Mouse (Mus musculus): ENCODE measurements around the gene Tekt3. TPM values are rescaled to one million over a fixed set of nuclear protein-coding genes. Genes with fewer than 3 reads are reported as not detected.

Tekt3 gene
- total RNA-seq, 1 experiment, result not detected

DNA sequence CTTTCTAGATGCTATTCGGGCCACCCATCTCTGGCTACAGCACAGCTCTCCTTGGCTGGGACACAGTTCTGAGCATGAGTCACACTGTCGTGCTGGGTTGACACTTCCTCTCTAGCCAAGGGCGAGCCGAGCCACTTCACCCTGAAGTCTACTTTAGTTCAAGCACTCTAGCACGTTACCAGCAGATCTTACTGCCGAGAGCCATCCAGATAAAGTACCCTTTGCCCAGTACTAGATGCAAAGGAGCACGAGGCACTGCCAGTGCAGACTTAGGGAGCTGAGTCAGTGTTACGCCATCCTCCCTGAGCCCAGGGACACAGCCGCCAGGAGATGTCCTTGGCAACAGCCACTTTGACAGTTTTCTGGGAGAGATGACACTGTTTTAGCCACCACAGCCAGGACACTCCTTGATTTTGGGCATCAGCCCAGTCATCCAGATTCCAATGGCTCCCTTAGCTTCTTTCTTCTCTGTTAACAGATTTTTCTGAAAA is 34.8 kb upstream of the Tekt3 start:
- Histone ChIP-seq H3K4me1 (ENCODE audit: control insufficient read depth in 2 of 2, insufficient read depth in 2 of 2, low read length in 2 of 2, poor library complexity in 1 of 2) (no peaks in the 10 kb centered on the region), H3K9ac (ENCODE audit: insufficient read depth, low read depth, low read length, poor library complexity, severe bottlenecking) (no peak overlapping the region), H3K27ac (ENCODE audit: insufficient read depth, low read depth, low read length, poor library complexity, severe bottlenecking) (no peak overlapping the region), H3K9me3 (ENCODE audit: control insufficient read depth, insufficient read depth, low read depth, low read length) (no peaks in the 10 kb centered on the region), H3K4me3 (ENCODE audit: insufficient read depth in 1 of 2, low read depth in 1 of 2, low read length in 2 of 2, poor library complexity in 1 of 2, severe bottlenecking in 1 of 2) (no peak overlapping the region), H3K36me3 (ENCODE audit: control insufficient read depth, insufficient read depth, low read length, poor library complexity, severe bottlenecking) (no peaks in the 10 kb centered on the region)
- TF ChIP-seq HCFC1 (IDR thresholded peaks at IDR 0.05; ENCODE audit: borderline replicate concordance, insufficient read depth, low read length), result no peak
- TF ChIP-seq ZC3H11A (IDR thresholded peaks at IDR 0.05; ENCODE audit: borderline replicate concordance, low read depth, low read length), result no peak
- TF ChIP-seq CHD2 (IDR thresholded peaks at IDR 0.05; ENCODE audit: low read depth, low read length), result no peak
- no peak for TF ChIP-seq ZNF384 (IDR thresholded peaks at IDR 0.05; ENCODE audit: low read depth, low read length)
- no peak for TF ChIP-seq MAFK (IDR thresholded peaks at IDR 0.05; ENCODE audit: insufficient read depth, low read depth, low read length)
- in situ Hi-C loops (cut with MboI; ENCODE audit: low sequenced_read_pairs in 2 of 2, unreplicated experiment in 2 of 2), result no loop called here
- no peak for DNase-seq (ENCODE audit: low read depth, low spot score)

DNA sequence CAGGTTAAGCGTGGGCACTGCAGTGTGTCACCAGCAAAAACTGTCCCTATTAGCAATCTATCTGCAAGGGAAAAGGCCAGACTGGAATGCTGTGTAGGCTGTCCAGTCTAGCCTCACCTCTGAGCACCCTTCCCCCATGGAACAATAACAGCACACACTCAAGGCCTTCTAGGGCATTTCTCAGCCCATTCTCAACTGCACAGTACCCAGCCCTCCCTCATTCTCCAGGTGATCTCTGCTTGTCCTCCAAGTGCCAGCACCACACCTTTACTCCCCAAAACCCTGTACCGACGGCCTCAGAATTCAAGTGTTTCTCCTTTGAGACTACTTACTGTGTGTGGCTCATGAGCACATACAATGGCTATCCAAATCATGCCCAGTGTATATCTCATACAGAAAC is 33.3 kb upstream of the Tekt3 start:
- Histone ChIP-seq H3K36me3 (ENCODE audit: control insufficient read depth, insufficient read depth, low read length, poor library complexity, severe bottlenecking) (no peaks in the 10 kb centered on the region), H3K9me3 (ENCODE audit: control insufficient read depth, insufficient read depth, low read depth, low read length) (no peaks in the 10 kb centered on the region), H3K4me3 (ENCODE audit: insufficient read depth in 1 of 2, low read depth in 1 of 2, low read length in 2 of 2, poor library complexity in 1 of 2, severe bottlenecking in 1 of 2) (no peak overlapping the region), H3K4me1 (ENCODE audit: control insufficient read depth in 2 of 2, insufficient read depth in 2 of 2, low read length in 2 of 2, poor library complexity in 1 of 2) (no peaks in the 10 kb centered on the region), H3K9ac (ENCODE audit: insufficient read depth, low read depth, low read length, poor library complexity, severe bottlenecking) (no peak overlapping the region), H3K27ac (ENCODE audit: insufficient read depth, low read depth, low read length, poor library complexity, severe bottlenecking) (no peak overlapping the region)
- in situ Hi-C loops (cut with MboI; ENCODE audit: low sequenced_read_pairs in 2 of 2, unreplicated experiment in 2 of 2), result no loop called here
- no peak for DNase-seq (ENCODE audit: low read depth, low spot score)
- no peak for TF ChIP-seq HCFC1 (IDR thresholded peaks at IDR 0.05; ENCODE audit: borderline replicate concordance, insufficient read depth, low read length)
- TF ChIP-seq ZC3H11A (IDR thresholded peaks at IDR 0.05; ENCODE audit: borderline replicate concordance, low read depth, low read length), result no peak
- TF ChIP-seq MAFK (IDR thresholded peaks at IDR 0.05; ENCODE audit: insufficient read depth, low read depth, low read length), result no peak
- TF ChIP-seq CHD2 (IDR thresholded peaks at IDR 0.05; ENCODE audit: low read depth, low read length), result no peak
- no peak for TF ChIP-seq ZNF384 (IDR thresholded peaks at IDR 0.05; ENCODE audit: low read depth, low read length)

GRCm38 (mm10) chr11:63029148-63029714 is 32.2 kb upstream of the Tekt3 start:
- no peaks in the 10 kb centered on the region for H3K9me3 ChIP-seq (ENCODE audit: control insufficient read depth, insufficient read depth, low read depth, low read length)
- DNase-seq (ENCODE audit: low read depth, low spot score), result no peak
- no peaks in the 10 kb centered on the region for H3K4me1 ChIP-seq (ENCODE audit: control insufficient read depth in 2 of 2, insufficient read depth in 2 of 2, low read length in 2 of 2, poor library complexity in 1 of 2)
- no peak overlapping the region for H3K4me3 ChIP-seq (ENCODE audit: insufficient read depth in 1 of 2, low read depth in 1 of 2, low read length in 2 of 2, poor library complexity in 1 of 2, severe bottlenecking in 1 of 2)
- in situ Hi-C loops (cut with MboI; ENCODE audit: low sequenced_read_pairs in 2 of 2, unreplicated experiment in 2 of 2), result no loop called here
- no peak overlapping the region for H3K9ac ChIP-seq (ENCODE audit: insufficient read depth, low read depth, low read length, poor library complexity, severe bottlenecking)
- H3K27ac ChIP-seq (ENCODE audit: insufficient read depth, low read depth, low read length, poor library complexity, severe bottlenecking), result no peak overlapping the region
- no peak for TF ChIP-seq CHD2 (IDR thresholded peaks at IDR 0.05; ENCODE audit: low read depth, low read length)
- TF ChIP-seq MAFK (IDR thresholded peaks at IDR 0.05; ENCODE audit: insufficient read depth, low read depth, low read length), result no peak
- TF ChIP-seq ZC3H11A (IDR thresholded peaks at IDR 0.05; ENCODE audit: borderline replicate concordance, low read depth, low read length), result no peak
- TF ChIP-seq ZNF384 (IDR thresholded peaks at IDR 0.05; ENCODE audit: low read depth, low read length), result no peak
- TF ChIP-seq HCFC1 (IDR thresholded peaks at IDR 0.05; ENCODE audit: borderline replicate concordance, insufficient read depth, low read length), result no peak
- H3K36me3 ChIP-seq (ENCODE audit: control insufficient read depth, insufficient read depth, low read length, poor library complexity, severe bottlenecking), result no peaks in the 10 kb centered on the region

- no peak overlapping the region for H3K27ac ChIP-seq (ENCODE audit: insufficient read depth, low read depth, low read length, poor library complexity, severe bottlenecking)
- in situ Hi-C loops (cut with MboI; ENCODE audit: low sequenced_read_pairs in 2 of 2, unreplicated experiment in 2 of 2), result no loop called here
These were observed 31.7 kb upstream of the Tekt3 start for GRCm38 (mm10) chr11:63029721-63030120.

More at GRCm38 (mm10) chr11:63029721-63030120, 31.7 kb upstream of the Tekt3 start:
- Histone ChIP-seq H3K36me3 (ENCODE audit: control insufficient read depth, insufficient read depth, low read length, poor library complexity, severe bottlenecking) (no peaks in the 10 kb centered on the region), H3K4me3 (ENCODE audit: insufficient read depth in 1 of 2, low read depth in 1 of 2, low read length in 2 of 2, poor library complexity in 1 of 2, severe bottlenecking in 1 of 2) (no peak overlapping the region), H3K9me3 (ENCODE audit: control insufficient read depth, insufficient read depth, low read depth, low read length) (no peaks in the 10 kb centered on the region), H3K9ac (ENCODE audit: insufficient read depth, low read depth, low read length, poor library complexity, severe bottlenecking) (no peak overlapping the region), H3K4me1 (ENCODE audit: control insufficient read depth in 2 of 2, insufficient read depth in 2 of 2, low read length in 2 of 2, poor library complexity in 1 of 2) (no peaks in the 10 kb centered on the region)
- DNase-seq (ENCODE audit: low read depth, low spot score), result no peak
- TF ChIP-seq CHD2 (IDR thresholded peaks at IDR 0.05; ENCODE audit: low read depth, low read length), result no peak
- no peak for TF ChIP-seq ZC3H11A (IDR thresholded peaks at IDR 0.05; ENCODE audit: borderline replicate concordance, low read depth, low read length)
- TF ChIP-seq HCFC1 (IDR thresholded peaks at IDR 0.05; ENCODE audit: borderline replicate concordance, insufficient read depth, low read length), result no peak
- TF ChIP-seq MAFK (IDR thresholded peaks at IDR 0.05; ENCODE audit: insufficient read depth, low read depth, low read length), result no peak
- no peak for TF ChIP-seq ZNF384 (IDR thresholded peaks at IDR 0.05; ENCODE audit: low read depth, low read length)

All from ES-E14 (cell line).